Mouse (Mus musculus) retina, postnatal 7 days (tissue): ENCODE measurements around the gene Cplx1.
"Not testable (repeated sequence)": the region's sequence is repeated elsewhere in the genome, so short reads cannot be mapped to it uniquely, and the experiment has no call there.

Source experiments
- DNase-seq: peaks from one replicate; pipeline ENCODE4 v3.0.0-alpha.2; 2012; ENCODE audit warnings: low read depth, low spot score

The Cplx1 gene

DNA sequence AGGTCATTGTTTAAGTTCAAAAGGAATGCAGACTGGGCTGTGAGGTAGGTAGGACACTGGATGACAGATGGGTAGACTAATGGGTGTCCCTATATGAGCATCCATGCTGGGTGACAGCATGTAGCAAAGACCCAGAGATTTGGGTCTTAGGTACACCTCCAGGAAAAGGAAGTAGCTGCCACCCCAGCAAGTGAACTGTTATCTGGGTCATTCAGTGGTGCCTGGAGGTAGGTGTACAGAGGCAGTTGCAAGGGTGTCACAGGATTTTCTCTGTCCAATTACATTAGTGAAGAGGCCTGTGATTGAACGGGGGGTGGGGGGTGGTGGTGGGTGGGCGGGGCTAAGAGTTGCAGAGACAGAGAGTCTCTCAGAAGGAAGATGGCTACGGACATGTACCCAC is 33.2 kb downstream of the Cplx1 start:
- no peak for DNase-seq

DNA sequence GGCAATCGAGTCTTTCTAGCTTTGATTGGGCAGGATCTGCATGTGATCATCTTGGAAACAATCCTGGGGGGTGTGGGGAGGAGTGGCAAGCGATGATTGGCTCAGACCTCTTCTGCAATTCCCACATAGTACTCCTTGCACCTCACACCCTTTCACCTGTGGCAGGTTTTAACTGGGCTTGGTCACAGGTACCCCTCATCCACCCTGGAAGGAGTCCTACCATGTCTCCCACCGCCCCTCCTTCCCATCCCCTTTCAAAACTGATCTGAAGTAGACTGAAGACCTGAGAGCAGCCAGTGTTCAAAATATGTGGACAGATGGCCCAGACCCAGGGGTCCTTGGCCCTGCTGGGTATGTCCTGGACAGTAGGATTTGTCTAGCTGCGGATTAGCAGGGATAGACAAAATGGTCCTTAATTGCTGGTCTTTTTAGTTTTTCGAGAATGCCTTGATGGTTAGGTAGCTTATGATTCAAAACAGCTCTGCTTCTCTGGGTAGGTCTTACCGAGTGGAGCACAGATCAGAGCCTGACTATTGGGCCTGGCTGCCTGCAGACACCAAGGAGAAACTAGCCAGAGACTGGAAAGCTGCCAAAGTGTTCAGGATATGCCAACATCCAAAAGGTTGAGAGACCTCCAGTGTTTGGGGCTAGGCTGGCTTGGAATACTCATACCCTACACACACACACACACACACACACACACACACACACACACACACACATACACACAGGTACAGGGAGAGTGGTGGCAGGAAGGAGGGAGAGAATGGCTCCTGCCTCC is 34.1 kb downstream of the Cplx1 start:
- DNase-seq, result peak; percentile 17

DNA sequence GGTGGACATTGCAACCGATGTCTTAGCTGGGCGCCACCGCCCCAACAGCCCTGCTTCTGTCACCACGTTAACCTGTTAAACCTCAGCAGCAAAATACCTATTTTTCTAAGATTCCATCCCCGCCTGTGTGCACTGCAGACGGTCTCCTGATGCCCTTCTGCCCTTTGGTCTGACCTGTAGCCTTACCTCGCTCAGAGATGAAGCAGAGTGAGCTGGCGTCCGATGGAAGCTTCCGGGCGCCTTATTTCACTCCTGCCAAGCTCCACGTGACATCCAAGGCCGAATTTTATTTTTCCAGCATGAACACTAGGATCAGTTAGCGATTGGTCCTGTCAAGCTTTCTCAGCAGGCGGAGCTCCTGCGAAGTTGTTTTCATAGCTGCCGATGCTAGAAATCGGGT is 47.5 kb downstream of the Cplx1 start:
- no peak for DNase-seq

DNA sequence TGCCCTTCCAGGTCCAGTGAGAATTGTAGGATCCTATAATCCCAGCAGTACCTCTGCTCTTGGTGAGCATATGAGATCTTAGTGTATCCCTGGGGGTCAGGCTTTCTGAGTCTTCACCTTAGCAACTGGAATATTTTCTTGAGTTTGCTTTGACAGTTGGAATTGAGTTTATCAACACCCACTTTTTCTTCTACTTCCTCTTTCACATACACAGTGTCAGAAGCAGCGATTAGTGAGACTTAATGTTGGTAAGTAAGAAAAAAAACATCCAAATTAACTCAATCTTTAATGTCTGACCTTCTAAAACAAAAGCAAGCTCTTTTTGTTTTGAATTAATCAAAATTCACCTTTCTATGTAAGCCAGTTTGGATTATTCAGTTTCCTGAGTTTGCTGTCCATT is 48.3 kb downstream of the Cplx1 start:
- no peak for DNase-seq

DNA sequence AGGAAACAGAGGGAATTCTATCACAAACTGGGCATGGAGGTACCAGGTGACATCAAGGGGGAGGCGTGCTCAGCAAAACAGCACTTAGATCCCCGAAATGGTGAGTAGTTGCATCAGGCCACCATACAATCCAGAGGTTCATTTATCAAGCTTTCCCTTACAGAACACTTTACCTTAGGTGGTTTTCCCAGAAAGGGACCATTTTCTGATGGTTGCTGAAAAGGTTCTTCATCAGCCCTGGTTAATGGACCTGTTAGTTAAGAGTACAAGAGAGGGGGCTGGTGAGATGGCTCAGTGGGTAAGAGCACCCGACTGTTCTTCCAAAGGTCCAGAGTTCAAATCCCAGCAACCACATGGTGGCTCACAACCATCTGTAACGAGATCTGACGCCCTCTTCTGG is 63.7 kb downstream of the Cplx1 start:
- DNase-seq, result not testable (repeated sequence)

DNA sequence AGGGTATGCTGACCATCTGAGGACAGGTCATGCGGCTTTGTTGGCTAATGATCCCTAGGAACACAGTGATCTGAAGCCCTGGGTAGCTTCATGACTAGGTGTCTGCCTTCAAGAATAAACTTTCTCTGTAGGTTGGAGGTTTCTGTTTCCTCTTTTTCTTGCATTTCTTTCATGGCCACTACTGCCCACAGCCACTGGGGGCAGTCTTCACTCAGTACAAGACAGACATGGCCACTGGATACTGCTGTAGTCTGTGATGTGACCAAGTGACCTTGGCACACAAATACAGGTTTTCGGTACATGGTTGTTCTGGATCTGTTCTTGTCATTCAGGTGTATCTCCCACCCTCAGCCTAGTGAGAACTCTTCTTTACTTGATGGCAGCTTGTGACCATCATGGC is 64.6 kb downstream of the Cplx1 start:
- peak; percentile 20 for DNase-seq

DNA sequence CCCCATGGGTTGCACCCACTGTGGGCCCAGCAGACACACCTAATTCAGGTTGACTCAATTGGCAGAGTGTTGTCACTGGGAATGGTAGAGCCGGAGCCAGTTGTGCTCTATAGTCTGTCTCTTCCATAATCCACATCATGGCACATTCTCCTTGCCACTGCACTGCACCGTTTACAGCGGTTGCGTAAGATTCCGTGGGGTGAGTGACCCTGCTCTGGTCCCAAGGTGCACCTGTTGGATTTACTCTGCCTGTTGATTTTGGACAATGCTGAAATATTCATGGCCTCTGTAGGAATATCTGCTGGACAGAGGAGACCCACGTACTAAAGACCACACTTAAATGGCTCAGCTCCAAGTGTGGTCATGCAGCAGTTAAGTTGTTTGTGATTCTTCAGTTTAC is 66.8 kb downstream of the Cplx1 start:
- DNase-seq, result no peak

DNA sequence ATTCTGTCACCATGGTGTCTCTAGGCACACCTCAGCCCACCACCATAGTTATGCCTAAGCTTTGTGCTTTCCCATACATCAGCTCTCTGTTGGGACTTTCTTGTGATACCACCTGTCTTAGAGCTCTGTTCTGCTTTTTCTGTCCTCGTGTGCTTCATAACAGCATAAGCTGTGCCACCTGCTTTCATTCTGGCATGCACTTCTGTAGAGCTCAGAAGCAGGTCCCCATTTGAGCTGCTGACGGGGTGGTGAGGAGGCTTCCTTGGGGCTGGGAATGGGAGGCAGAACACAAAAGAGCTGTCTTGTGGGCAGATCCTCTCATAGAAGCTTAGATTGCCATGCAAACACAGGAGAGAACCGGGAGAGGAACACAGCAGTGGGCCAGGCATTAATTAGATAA is 73.8 kb downstream of the Cplx1 start:
- no peak for DNase-seq

DNA sequence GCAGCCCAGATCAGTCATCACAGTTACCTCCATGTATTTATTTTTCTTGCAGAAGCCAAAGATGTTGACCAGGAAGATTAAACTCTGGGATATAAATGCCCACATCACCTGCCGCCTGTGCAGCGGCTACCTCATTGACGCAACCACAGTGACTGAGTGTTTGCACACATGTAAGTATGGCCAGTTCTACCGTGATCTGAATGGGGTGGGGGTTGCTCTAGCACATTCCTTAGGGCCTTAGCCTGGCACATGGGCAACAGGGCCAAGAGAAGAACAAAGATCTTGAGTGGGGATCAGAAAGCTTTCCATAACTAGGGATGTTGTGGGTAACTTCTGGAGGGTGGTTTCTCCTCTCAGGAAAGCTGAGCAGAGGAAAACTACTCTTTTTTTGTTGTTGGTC is 76.1 kb downstream of the Cplx1 start:
- no peak for DNase-seq

DNA sequence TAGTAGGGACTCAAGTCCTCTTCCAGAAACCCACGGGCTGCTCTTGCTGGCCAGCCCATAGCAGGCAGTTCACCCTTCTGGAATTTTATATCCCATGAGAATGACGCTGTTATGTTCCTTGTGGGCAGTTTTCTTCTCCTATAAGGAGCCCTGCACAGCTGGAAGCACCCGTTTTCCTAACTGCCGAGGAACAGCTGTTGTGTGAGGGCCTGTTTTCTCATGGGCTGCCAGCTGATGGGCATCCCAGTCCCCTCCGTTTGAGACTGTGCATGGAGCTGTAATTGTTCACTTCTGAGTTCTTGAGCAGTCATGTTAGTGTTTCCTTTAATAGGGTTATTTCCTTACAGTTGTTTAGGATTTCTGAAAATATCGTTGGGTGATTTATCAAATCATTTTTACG is 80.2 kb downstream of the Cplx1 start:
- no peak for DNase-seq
